Mouse (Mus musculus): Measurements from ENCODE around the gene Ppm1j.
"Not testable (repeated sequence)": the region's sequence is repeated elsewhere in the genome, so short reads cannot be mapped to it uniquely, and the experiment has no call there.

Ppm1j gene

DNA sequence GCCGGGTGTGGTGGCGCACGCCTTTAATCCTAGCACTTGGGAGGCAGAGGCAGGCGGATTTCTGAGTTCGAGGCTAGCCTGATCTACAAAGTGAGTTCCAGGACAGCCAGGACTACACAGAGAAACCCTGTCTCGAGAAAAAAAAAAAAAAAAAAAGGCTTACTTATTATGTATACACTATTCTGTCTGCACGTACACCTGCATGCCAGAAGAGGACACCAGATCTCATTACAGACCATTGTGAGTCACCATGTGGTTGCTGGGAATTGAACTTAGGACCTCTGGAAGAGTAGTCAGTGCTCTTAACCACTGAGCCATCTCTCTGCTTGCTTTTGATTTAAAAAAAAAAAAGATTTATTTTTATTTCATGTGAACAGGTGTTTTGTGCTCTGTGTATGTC lies 32.4 kb downstream of the Ppm1j start:
- DNase-seq (ENCODE audit: low read depth, low spot score): not testable (repeated sequence)

DNA sequence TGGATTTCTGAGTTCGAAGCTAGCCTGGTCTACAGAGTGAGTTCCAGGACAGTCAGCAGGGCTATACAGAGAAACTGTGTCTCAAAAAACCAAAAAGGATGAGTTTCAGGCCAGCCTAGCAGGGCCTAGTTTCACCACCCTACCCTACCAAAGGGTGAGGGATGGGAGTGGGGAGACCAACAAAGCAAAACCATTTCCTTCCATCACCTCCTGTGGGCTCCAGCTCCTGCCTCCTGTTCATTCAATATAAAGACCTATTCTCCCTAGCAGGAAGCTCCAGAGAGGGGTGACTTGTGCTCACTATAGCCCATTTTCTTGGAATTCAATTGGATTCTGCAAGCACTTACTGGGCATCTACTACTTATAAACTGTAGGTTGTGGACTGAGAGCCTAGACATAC lies 33.9 kb downstream of the Ppm1j start:
- DNase-seq (ENCODE audit: low read depth, low spot score): no peak

DNA sequence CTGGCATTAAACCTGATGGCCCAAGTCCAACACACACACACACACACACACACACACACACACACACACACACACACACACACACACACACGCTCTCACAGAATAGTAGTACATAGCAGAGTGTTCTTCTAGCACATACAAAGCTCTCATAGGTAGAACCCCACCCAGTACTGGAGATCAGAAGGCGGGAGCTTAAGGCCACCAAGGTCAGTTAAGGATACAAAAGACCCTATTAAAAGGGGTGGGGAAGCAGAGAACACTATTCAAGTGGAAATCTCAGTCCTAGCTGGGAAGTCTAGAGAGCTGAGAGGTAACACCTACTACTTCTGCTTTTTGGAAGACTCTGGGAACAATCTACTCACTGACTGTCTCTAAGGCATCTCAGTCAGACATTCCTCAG lies 34.5 kb downstream of the Ppm1j start:
- DNase-seq (ENCODE audit: low read depth, low spot score): no peak

DNA sequence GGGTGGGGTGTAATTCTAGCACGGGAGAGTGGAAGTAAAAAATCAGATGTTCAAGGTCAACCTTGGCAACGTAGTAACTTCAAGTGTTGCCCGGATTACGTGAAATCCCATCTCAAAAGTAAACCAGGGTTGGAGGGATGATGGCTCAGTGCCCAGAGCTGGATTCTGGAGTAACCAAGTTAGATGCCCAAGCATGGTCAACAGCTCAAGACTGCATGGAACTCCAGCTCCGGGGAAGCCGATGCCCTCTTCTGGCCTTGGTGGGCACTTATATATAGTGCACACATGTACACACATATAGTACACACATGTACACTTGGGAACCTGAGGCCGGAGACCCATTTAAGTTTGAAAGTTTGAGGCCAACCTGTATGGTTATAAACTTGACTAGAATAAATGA lies 35.3 kb downstream of the Ppm1j start:
- no peak for DNase-seq (ENCODE audit: low read depth, low spot score)

DNA sequence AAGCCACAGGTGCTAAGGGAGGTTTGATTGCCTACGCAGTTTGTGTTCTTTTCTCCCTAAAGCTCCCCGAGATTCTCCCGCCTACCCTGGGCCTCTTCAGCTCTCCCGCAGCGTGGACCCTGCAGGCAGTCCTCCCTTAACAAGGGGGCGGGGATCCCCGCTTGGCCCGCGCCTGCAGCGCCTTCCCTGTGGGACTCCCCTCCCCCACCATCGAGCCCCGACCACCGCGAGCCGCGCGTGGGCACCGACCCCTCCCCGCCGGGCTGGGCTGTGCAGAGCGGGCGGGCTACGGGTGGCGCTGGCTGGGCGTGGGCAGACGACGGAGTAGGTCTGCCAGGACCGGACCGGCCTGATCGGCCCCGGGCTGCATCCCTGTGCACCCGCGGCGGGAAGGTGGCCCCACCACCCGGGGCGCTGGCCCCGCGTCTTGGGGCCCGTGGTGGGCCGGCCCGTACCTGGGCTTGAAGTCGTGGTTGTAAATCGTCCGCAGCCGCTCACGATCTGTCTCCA lies 36.7 kb downstream of the Ppm1j start:
- DNase-seq (ENCODE audit: low read depth, low spot score): peak; percentile 38

DNA sequence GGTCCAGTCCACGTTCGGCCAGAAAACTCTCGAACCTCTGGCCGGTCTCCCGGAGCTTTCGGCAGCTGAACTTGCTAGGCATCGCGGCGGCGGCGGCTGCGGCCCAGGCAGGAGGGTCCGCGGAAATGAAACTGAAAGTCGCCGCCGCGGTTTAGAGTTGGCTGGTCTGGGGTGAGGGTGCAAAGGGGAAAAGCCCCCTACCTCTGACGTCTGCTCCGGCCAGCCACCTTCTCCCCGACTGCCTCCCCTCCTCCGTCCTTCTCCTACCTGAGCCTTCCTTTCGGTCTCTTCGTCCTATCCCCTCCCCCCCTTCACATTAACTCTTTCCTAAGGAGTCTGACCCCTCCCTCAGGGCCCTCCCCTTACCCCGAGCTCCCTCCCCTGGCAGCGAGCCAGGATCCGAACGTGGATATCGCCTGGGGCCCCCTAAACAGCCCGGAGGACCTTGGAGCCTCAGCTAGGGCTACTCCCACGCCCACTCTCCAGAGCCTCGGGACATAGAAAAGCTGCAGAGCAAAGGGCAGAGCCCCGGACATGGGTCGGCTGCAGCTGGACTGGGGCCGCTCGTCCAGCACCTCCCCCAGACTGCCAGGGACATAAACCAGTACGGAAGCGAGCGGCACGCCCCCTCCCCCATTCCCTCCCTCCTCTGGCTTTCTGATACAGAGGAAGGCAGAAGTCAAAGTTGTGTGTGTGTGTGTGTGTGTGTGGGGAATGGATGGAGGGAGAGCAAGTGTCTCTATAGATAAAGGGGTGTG lies 37.3 kb downstream of the Ppm1j start, which contains the start of gene Mov10:
Gene Mov10 (minus strand): TSS at position 573 of the 758 bp plus-strand sequence.
- peak; percentile 81 for DNase-seq (ENCODE audit: low read depth, low spot score)

DNA sequence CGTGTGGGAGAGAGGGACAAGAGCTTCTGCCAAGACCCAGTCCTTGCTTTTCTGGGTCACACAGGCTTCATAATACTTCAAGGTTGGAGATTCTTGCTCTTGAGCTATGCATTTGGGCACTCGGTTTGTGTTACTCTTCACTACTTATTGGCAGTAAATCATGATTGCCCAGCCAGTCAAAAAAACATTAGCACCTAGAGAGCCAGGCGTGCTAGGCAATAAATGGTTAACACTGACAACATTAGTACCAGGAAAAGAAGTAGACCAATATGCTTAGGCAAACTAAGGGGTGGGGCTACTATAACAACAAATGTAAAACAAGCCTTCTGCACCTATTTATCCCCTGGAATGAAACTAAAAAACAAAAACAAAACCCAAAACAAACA lies 37.9 kb downstream of the Ppm1j start:
- no peak for DNase-seq (ENCODE audit: low read depth, low spot score)

DNA sequence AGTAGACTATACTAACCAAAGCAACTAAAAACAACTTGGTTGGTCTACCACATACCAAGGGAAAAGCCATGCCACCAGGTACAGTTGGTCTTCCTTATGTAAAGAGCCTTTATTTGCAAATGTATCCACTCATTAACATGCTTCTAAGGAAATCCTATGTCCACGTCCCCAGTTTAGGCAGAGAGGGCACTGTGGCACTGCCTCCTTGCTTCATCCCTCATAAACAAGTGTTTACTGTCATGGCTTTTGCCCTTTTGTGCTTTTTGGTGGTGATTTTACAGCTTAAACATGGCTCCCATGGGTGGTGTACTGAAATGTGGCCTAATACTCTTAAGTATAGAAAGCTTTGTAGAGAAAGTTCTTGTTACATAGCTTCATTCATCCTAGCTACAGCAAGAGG lies 39.6 kb downstream of the Ppm1j start:
- DNase-seq (ENCODE audit: low read depth, low spot score): no peak

DNA sequence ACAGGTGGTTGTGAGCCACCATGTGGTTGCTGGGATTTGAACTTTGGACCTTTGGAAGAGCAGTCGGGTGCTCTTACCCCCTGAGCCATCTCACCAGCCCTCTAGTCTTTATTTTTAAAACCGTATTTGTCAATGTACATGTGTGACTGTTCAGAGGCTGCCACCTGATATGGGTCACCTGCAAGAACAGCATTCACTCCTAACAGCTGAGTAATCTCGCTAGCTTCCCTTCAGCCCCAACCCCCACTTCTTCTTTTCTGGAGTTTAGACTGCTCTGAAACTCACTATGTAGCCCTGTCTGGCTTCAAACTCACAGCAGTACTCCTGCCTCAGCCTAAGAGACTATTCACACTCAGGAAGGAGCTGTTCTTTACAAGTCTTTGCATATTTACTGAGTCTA lies 41.6 kb downstream of the Ppm1j start:
- DNase-seq (ENCODE audit: low read depth, low spot score): no peak

Measured in embryo, embryonic 11.5 days (tissue).